Mouse (Mus musculus): ENCODE measurements around the gene Mrpl36.

Mrpl36 gene

DNA sequence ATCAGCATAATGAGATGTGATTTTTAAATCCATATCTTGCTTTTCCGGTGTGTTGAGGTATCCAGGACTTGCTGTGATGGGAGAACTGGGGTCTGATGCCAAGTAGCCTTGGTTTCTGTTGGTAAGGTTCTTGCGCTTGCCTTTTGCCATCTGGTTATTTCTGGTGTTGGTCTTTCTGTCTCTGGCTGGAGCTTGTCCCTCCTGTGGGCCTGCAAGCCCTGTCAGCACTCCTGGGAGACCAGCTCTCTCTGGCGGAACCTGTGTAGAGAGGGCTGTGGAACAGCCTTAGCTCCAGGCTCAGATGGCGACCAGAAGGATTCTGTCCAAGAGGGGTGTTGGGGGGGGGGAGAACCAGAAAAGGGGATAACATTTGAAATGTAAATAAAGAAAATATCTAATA lies 18.4 kb downstream of the Mrpl36 start:
- DNase-seq (ENCODE audit: low spot score), result no peak

DNA sequence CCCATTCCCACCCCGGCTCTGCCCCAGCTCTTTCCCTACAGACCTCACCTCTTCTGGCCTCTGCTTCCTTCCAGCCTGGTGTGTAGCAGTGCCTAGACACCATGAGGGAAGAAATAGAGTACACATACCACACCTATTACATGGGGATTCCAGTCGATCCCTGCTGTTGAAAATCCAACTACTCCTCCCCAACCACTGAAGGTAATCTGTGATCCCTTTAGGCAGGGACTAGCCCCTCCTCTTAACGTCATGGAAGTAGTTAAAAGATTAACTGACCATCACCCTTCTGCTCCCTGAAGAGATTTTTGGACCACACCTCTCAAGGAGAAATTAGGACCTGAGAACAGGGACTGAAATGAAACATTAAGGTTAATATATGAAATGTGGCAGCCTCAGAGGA lies 18.9 kb downstream of the Mrpl36 start:
- DNase-seq (ENCODE audit: low spot score), result no peak

DNA sequence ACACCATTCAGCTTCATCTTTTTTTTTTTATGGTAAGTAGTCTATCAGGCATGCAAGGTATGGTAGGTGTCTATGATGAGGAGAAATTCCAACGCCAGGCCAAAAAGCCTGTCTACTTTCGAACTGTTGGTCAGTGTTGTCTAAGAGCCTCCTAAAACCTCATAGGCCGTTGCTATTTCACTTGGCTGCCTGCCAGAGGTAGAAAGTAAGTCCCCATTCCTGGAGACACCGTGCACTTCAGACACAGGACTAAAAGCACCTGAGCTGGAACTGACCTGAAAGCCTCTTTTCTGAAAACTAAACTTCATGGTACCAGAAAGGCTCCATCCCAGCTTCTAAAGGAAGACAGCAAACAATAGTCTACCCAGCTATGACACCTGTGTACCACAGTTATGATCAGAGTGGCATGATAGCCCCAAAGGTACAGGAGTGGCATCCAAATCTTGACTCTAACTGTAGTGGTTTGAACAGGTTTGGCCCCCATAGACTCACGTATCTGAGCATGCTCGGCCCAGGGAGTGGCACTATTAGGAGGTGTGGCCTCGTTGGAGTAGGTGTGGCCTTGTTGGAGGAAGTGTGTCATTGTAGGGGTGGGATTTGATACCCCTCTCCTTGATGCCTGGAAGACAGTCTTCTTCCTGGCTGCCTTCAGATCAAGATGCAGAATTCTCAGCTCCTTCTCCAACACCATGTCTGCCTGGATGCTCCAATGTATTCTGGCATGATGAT lies 19.8 kb downstream of the Mrpl36 start:
- DNase-seq (ENCODE audit: low spot score), result no peak

DNA sequence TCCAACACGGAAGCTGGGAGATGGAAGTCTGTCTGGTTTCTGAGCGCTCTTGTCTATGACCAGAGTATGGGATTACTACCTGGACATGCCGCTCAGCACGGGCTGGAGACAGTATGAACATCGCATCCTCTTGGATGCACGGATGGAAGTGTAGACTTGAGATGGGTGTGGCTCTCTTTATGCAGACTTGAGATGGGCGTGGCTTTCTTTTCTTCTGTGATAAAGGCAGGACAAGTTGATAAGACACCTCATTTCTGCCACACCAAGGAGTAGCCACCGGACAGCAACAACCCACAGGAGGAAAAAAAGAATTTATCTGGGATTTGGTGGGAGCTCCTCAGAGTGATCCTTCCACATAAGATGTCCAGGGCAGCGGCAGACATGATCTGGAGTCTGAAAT lies 22.4 kb downstream of the Mrpl36 start:
- DNase-seq (ENCODE audit: low spot score), result no peak

DNA sequence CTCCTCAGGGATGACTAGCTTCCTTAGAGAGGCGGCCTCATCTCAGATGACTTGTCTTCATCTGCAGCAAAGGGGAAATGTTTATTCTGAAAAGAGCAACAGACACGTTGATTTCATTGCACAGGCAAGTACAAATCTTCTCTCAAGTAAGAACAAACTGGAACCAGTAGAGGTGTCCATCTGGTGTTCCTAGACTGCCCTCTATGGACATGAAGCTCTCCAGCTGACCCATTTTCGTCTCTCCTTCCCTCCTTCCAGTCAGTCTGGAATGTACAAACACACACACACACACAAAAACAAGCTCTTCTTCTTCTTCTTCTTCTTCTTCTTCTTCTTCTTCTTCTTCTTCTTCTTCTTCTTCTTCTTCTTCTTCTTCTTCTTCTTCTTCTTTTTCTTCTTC lies 23.6 kb downstream of the Mrpl36 start:
- DNase-seq (ENCODE audit: low spot score), result no peak

DNA sequence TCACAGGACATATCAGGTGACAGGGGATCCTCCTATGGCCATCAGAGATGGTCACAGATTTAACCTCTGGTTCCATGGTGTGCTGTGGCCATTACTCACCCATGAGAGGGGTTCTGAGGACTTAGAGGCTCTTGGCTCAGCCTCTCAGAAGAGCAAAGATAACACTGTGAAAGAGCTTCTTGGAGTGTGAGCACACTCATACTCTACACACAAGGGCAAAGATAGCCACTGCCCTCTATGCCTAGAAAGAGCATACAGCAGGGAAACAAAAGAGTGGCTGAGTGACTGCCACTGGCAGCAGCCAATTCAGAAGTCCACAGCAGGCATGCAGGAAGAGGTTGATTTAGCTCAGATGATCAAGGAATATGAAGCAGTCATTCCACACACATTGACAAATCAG lies 24.2 kb downstream of the Mrpl36 start:
- DNase-seq (ENCODE audit: low spot score), result no peak

DNA sequence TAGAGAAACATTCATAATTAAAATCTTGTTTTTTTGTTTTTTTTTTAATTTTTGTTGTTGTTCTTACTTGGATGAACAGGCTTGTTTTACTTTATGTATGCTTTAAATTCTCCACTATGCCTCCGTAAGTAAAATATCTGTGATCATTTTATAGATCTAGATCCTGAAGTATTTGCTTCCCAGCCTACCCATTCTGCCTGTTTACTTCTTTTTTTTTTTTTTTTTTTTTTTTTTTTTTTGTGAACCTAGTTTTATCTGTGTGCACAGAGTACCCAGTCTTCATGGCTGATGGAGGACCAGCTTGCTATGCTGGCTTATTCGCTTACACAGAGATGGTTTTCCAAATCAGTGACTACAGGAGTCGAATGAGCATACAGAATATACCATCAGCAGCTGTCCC lies 28.8 kb downstream of the Mrpl36 start:
- DNase-seq (ENCODE audit: low spot score), result no peak

DNA sequence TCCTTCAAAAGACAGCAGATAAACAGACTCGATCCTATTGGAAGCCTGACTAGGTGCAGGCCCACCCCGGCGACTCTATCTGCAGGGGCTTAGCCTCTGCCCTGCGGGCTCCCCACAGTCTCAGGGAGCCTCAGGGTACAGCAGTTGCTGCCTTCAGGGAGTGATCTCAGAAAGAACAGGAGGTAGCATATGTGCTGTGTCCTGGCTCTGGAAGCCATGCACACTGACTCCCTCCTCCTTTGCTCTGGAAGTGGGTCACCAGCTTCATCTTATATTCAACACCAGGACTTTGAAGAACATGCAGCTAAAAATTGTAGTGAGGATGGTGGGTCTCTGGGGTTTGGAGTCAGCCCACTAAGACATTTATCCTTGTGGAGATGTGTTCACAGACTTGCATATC lies 45.1 kb downstream of the Mrpl36 start:
- no peak for DNase-seq (ENCODE audit: low spot score)

DNA sequence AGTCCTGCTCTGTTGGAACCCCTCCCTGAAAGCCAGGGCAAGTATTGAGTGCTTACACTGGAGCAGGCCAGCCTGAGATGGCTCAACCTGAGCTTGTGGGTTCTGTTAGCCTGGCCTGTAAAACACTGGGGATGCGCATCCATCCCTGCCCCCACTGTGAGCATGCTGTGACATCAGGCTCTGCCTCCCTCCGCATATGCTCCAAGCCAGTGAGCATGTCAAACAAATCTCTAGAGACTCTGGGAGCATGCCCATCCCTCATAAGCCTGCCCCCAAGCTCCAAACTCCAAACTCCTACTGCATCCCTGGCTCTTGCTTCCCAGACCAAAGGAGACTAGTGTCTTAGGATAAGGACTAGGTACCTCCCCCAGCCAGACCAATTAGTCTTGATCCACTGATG lies 46.3 kb downstream of the Mrpl36 start:
- DNase-seq (ENCODE audit: low spot score), result no peak

DNA sequence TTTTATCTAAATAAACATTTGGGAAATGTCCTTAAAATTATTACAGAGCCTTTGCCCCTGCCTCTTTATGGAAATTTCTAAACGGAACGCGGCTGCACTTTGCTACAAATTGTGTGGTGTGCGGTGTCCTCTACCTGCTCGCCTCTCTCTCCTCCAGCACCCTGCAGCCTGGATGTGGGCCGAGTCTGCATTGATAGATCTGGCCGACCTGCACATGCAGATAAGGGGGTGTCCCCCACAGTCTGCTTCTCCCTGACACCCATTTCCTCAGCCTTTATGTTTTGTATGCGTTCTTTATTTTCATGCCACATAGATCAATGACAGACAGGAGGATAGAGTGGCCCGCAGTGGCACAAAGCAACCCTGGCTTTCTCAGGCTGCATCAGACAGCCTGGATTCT lies 49.3 kb downstream of the Mrpl36 start:
- DNase-seq (ENCODE audit: low spot score), result no peak
